Mouse (Mus musculus) right cerebral cortex, postnatal 25 days (tissue): ENCODE results near the gene Dgkh.
"Not testable (repeated sequence)": the region's sequence is repeated elsewhere in the genome, so short reads cannot be mapped to it uniquely, and the experiment has no call there.

Experiments
- DNase-seq: peaks from one replicate; pipeline ENCODE4 v3.0.0; 2022

The Dgkh gene

GRCm38 (mm10) chr14:78613569-78613968 is 119.0 kb downstream of the Dgkh start:
- DNase-seq = no peak

GRCm38 (mm10) chr14:78612111-78612788 is 120.3 kb downstream of the Dgkh start:
- DNase-seq = no peak

GRCm38 (mm10) chr14:78594916-78595315 is 137.7 kb downstream of the Dgkh start:
- no peak for DNase-seq

GRCm38 (mm10) chr14:78592965-78593364 is 139.6 kb downstream of the Dgkh start:
- no peak for DNase-seq

- DNase-seq = no peak
These were observed 142.2 kb downstream of the Dgkh start for GRCm38 (mm10) chr14:78590335-78590734.

- peak; percentile 45 for DNase-seq
These were observed 148.4 kb downstream of the Dgkh start for GRCm38 (mm10) chr14:78584222-78584621.

GRCm38 (mm10) chr14:78583168-78583567 is 149.4 kb downstream of the Dgkh start:
- DNase-seq = no peak

GRCm38 (mm10) chr14:78575899-78576298 is 156.7 kb downstream of the Dgkh start:
- no peak for DNase-seq

- no peak for DNase-seq
These were observed 164.2 kb downstream of the Dgkh start for GRCm38 (mm10) chr14:78568410-78568809.

- DNase-seq = no peak
These were observed 166.1 kb downstream of the Dgkh start for GRCm38 (mm10) chr14:78566431-78566830.

GRCm38 (mm10) chr14:78564292-78564691 is 168.3 kb downstream of the Dgkh start:
- no peak for DNase-seq

GRCm38 (mm10) chr14:78563211-78563610 is 169.4 kb downstream of the Dgkh start:
- no peak for DNase-seq

- no peak for DNase-seq
These were observed 170.5 kb downstream of the Dgkh start for GRCm38 (mm10) chr14:78562121-78562520.

- no peak for DNase-seq
These were observed 173.5 kb downstream of the Dgkh start for GRCm38 (mm10) chr14:78559042-78559441.

- not testable (repeated sequence) for DNase-seq
These were observed 177.7 kb downstream of the Dgkh start for GRCm38 (mm10) chr14:78554830-78555229.

GRCm38 (mm10) chr14:78553661-78554060 is 178.9 kb downstream of the Dgkh start:
- no peak for DNase-seq

- no peak for DNase-seq
These were observed 183.8 kb downstream of the Dgkh start for GRCm38 (mm10) chr14:78548807-78549206.

GRCm38 (mm10) chr14:78541319-78541718 is 191.3 kb downstream of the Dgkh start:
- no peak for DNase-seq

GRCm38 (mm10) chr14:78539821-78540220 is 192.8 kb downstream of the Dgkh start:
- DNase-seq = no peak

GRCm38 (mm10) chr14:78538572-78539320 is 193.8 kb downstream of the Dgkh start:
- DNase-seq = no peak

- peak; percentile 21 for DNase-seq
These were observed 195.0 kb downstream of the Dgkh start for GRCm38 (mm10) chr14:78537551-78537950.

- peak; percentile 94 for DNase-seq
These were observed 196.1 kb downstream of the Dgkh start, which contains the start of gene Akap11 for GRCm38 (mm10) chr14:78536281-78537165. Gene Akap11 (minus strand): TSS chr14:78536808.

- no peak for DNase-seq
These were observed 197.2 kb downstream of the Dgkh start for GRCm38 (mm10) chr14:78535366-78535765.
